Mouse (Mus musculus) C2C12 (cell line): Measurements from ENCODE around the gene Snx20.

Source experiments
- CEBPB ChIP-seq: IDR thresholded peaks from one replicate; pipeline ENCODE4 v1.6.1; 2011; ENCODE audit warnings: low read depth, mild to moderate bottlenecking, control low read depth, moderate library complexity
- CTCF ChIP-seq: IDR thresholded peaks from one replicate; pipeline ENCODE4 v1.5.1; 2011; ENCODE audit not compliant: control insufficient read depth, insufficient read depth, insufficient read length
- FOSL1 ChIP-seq: IDR thresholded peaks from one replicate; pipeline ENCODE4 v1.8.0; 2011; ENCODE audit warnings: mild to moderate bottlenecking, low read length; ENCODE audit not compliant: poor library complexity, insufficient read depth, severe bottlenecking
- MAX ChIP-seq: IDR thresholded peaks from one replicate; pipeline ENCODE4 v1.6.1; 2011; ENCODE audit warnings: mild to moderate bottlenecking, control low read depth
- USF1 ChIP-seq: IDR thresholded peaks from one replicate; pipeline ENCODE4 v1.6.1; 2011; ENCODE audit warnings: low read depth, mild to moderate bottlenecking, control low read depth, moderate library complexity

DNA sequence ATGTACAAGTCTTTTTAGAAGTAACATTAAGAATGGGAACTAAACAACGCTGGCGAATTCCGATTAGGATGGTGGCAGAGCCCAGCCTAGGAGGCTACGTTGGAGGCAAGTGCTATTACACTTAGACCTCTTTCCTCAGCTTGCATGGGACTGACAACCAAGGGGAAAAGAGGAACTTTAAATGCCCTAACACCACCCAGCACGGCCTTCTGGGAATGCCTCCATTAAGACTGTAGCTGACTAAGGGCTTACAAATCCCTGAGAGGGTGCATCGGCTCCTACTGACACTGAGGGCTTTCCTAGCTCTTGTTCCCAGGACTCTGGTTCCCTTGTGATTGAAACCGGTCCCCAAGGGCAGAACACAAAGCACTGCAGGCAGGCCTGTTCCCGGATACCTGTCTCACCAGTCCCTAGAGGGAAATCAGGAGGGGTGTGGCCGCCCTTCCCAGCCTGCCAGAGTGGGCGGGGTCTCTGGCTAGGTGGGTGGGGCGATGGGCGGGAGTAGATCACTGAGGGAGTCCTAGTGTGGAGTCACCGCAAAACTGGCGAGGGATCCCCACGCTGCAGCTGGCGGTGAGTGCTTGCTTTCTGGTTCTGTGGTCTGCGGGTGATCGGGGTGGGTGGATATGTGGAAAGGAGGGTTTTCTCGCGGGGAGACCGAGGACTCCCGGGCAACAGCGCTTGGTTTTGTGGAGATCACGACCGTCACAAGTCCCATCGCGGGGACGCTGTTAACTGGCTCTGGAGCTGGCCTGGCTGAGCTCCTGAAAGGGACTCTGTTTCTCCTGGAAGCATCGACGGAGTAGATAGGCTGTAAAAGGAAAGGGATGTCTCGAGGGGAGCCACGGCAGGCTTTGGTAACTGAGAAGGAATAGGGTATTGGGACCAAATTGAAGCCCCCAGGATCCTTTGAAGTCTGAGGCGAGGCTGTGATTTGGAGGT, 11.2 kb upstream of the Snx20 start, which contains the start of gene Nod2:
- TF ChIP-seq CTCF (no peak), USF1 (no peak), MAX (no peak), FOSL1 (no peak), CEBPB (no peak)
